Mouse (Mus musculus): ENCODE measurements around the gene Ahnak2.

DNA sequence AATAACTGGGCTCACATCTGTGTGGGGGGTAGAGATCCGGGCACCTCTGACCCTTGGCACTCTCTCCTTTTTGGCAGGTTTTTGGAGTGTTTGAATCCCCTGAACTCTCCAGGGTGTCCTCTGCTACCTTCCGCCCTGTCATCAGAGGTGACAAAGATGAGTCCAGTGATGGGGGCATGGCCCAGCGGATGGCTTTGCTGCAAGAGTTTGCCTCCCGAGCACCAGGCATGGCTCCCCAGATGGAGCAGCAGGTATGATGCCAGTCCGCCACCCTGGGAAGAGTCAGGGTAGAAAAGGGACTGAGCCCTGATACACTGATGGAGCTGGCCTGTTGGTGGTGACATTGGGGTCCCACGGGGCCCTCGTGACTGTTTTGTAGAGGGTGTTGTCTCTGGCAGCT, 65.4 kb downstream of the Ahnak2 start:
- TF ChIP-seq EP300 (IDR thresholded peaks at IDR 0.05; ENCODE audit: low read depth): no peak
- no peak for TF ChIP-seq CTCF (IDR thresholded peaks at IDR 0.05; ENCODE audit: low read depth)

All from liver, postnatal 0 days (tissue).